Mouse (Mus musculus): ENCODE results near the gene Gsn. TPM values are rescaled to one million over a fixed set of nuclear protein-coding genes. Genes with fewer than 3 reads are reported as not detected.

The Gsn gene
- polyA plus RNA-seq, 1 experiment from 2014 or later, result 56.1 TPM

DNA sequence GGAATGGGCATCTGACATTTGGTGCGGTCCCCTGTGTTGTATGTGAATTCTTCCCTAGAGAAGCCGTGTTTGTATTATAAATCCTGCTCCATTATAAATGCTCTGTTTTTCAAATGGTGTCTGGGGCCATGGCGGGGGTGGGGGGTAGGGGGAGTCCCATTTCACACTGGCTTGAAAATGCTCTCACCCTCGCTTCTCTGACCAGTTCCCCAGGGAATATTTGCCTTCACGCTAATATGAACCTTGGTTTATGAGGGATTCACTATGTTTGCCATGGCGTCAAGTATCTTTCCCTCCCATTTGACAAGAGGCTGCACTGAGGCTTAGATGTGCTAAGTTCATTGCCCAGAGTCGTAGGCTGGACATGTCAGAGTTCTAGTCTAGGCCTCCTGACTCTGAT, 718 bp upstream of the Gsn start:
- ATAC-seq (no peak), DNase-seq (no peak)
- TF ChIP-seq CTCF (IDR thresholded peaks at IDR 0.05; ENCODE audit: low read depth) (no peak), EP300 (IDR thresholded peaks at IDR 0.05; ENCODE audit: low read depth) (no peak)
- Histone ChIP-seq H3K27me3 (ENCODE audit: insufficient read depth, low read length) (no peaks in the 10 kb centered on the region; the same call in 1 of the 2 replicates), H3K27ac (ENCODE audit: low read depth) (no peak overlapping the region), H3K4me1 (ENCODE audit: insufficient read depth) (peaks cover 17% of the 10 kb centered on the region), H3K4me2 (ENCODE audit: low read depth, low read length) (peak overlapping the region; percentile 91; the same call in 1 of the 2 replicates), H3K9me3 (ENCODE audit: low read length) (no peaks in the 10 kb centered on the region), H3K36me3 (replicated peaks; ENCODE audit: insufficient read depth, low read length) (no peaks in the 10 kb centered on the region), H3K4me3 (ENCODE audit: low read depth, low read length) (no peak overlapping the region), H3K9ac (replicated peaks) (no peak overlapping the region)
- 75% methylated on average over 7 of the region's 7 CpGs for WGBS (ENCODE audit: insufficient replicate concordance)

DNA sequence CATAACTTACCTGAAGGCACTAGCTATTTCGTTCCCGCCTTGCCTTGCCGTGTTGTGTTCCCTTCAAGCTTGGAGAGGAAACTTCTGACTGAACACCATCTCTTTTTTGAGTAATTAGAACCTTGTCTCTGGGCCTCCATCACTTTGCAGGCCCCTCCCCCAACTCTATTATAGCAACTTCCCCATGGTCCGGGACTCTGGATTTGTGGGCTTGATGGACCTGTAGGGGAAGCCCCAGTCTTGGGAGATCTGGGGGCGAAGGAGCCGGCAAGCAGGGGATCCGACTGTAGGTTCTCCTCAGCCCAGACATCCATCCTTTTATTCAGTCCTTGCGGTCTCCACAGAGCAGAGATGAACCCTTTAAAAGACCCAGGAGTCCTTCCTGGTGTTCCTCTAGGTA, 752 bp downstream of the Gsn start:
- DNase-seq, result no peak
- H3K36me3 ChIP-seq (replicated peaks; ENCODE audit: insufficient read depth, low read length), result no peaks in the 10 kb centered on the region
- no peaks in the 10 kb centered on the region for H3K9me3 ChIP-seq (ENCODE audit: low read length)
- no peak for ATAC-seq
- 0 out of 2 replicates have a peak overlapping the region, but pooled peaks have one; percentile 6 for H3K27ac ChIP-seq (ENCODE audit: low read depth)
- peak overlapping the region; percentile 91 for H3K4me2 ChIP-seq (ENCODE audit: low read depth, low read length)
- TF ChIP-seq EP300 (IDR thresholded peaks at IDR 0.05; ENCODE audit: low read depth), result no peak
- no peak for TF ChIP-seq CTCF (IDR thresholded peaks at IDR 0.05; ENCODE audit: low read depth)
- H3K4me1 ChIP-seq (ENCODE audit: insufficient read depth), result peaks cover 17% of the 10 kb centered on the region
- H3K9ac ChIP-seq (replicated peaks), result no peak overlapping the region; the same call in 1 of the 2 replicates
- H3K4me3 ChIP-seq (ENCODE audit: low read depth, low read length), result peak overlapping the region; percentile 57
- 25% methylated on average over 8 of the region's 8 CpGs for WGBS (ENCODE audit: insufficient replicate concordance)
- H3K27me3 ChIP-seq (ENCODE audit: insufficient read depth, low read length), result no peaks in the 10 kb centered on the region; the same call in 1 of the 2 replicates

DNA sequence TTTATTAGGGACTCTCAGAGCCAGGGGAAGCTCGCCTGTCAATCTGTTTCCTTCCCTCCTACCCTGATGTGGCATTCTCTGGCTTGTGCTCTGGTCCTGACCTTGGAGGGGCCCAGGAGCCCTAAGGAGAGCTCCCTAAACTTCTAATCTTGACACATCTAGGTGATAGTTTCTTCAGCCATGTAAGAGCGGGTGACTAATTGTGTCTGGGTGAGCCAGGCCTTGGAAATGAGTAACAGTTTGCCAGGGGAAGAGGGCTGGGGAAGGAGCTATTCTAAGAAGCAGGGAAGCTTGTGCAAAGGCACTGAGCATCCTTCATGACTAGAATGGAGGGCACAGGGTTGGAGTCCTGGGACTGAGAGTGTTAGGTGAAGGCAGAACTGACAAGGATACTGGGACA, 1.7 kb downstream of the Gsn start:
- H3K4me2 ChIP-seq (ENCODE audit: low read depth, low read length), result peak overlapping the region; percentile 91

DNA sequence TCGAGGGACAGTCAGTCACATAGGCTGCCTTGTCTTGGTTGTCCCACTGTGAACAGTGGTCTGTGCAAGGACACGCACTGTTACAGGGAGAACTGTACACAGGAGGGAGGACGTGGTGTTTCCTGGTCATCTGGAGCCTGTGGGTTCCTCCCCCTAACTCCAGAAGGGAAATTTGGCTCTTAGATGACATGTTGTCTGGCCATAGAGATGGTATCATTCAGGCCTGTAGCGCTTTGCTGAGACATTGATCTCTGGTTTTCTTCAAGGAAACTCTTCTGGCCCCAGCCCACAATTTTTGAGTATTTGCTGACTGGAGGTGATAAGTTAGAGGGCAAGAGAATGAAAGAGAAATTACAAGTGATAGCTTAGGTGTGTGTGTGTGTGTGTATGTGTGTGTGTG, 2.4 kb downstream of the Gsn start:
- no peaks in the 10 kb centered on the region for H3K9me3 ChIP-seq (ENCODE audit: low read length)
- WGBS (ENCODE audit: insufficient replicate concordance), result 55% methylated on average over 4 of the region's 4 CpGs
- H3K4me3 ChIP-seq (ENCODE audit: low read depth, low read length), result no peak overlapping the region
- no peak for ATAC-seq
- no peak overlapping the region; the same call in 1 of the 2 replicates for H3K4me2 ChIP-seq (ENCODE audit: low read depth, low read length)
- no peak overlapping the region for H3K9ac ChIP-seq (replicated peaks)
- no peak overlapping the region for H3K27ac ChIP-seq (ENCODE audit: low read depth)
- H3K27me3 ChIP-seq (ENCODE audit: insufficient read depth, low read length), result no peaks in the 10 kb centered on the region; the same call in 1 of the 2 replicates
- H3K4me1 ChIP-seq (ENCODE audit: insufficient read depth), result peaks cover 17% of the 10 kb centered on the region
- H3K36me3 ChIP-seq (replicated peaks; ENCODE audit: insufficient read depth, low read length), result no peaks in the 10 kb centered on the region
- no peak for DNase-seq
- no peak for TF ChIP-seq CTCF (IDR thresholded peaks at IDR 0.05; ENCODE audit: low read depth)

More for the DNA sequence above, 1.7 kb downstream of the Gsn start:
- Histone ChIP-seq H3K27ac (ENCODE audit: low read depth) (no peak overlapping the region), H3K9ac (replicated peaks) (no peak overlapping the region), H3K4me3 (ENCODE audit: low read depth, low read length) (no peak overlapping the region), H3K4me1 (ENCODE audit: insufficient read depth) (peaks cover 17% of the 10 kb centered on the region), H3K27me3 (ENCODE audit: insufficient read depth, low read length) (no peaks in the 10 kb centered on the region; the same call in 1 of the 2 replicates), H3K36me3 (replicated peaks; ENCODE audit: insufficient read depth, low read length) (no peaks in the 10 kb centered on the region), H3K9me3 (ENCODE audit: low read length) (no peaks in the 10 kb centered on the region)
- DNase-seq (no peak), ATAC-seq (no peak)
- TF ChIP-seq EP300 (IDR thresholded peaks at IDR 0.05; ENCODE audit: low read depth) (no peak), CTCF (IDR thresholded peaks at IDR 0.05; ENCODE audit: low read depth) (no peak)
- 62% methylated on average over 2 of the region's 2 CpGs for WGBS (ENCODE audit: insufficient replicate concordance)

DNA sequence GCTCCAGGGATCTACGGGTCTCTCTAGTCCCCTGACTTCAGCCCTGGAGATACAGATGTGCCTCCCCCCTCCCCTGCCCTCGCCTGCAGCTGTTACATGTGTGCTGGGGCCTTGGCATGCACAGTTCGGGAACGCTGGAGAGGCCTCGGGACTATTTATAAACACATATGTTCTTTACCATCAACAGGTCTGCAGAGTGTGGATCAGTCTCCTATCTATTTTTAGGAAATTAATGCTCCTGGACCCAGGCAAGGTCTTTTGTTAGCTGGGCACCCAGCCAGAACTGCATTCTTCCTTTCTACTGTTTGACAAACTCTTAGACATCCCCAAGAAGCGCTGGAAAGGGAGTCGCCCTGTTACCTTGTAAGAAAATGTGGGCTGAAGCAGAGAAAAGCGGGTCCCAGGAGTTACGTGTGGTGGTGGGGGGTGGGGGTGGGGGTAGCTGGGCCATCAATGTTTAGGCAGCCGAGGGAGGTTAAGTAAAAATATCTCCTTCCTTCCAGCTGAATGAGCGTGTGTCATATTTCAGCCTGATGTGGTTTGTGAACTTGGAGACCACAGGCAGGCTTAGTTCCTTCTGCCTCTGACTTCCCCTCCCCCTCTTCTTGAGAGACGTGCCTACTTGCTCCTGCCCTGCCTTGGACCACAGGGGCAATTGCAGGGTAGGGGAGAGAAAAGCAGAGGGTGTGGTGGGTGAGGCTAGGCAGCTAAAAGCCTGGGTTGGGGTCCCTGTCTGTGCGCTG, 3.3 kb downstream of the Gsn start:
- H3K27ac ChIP-seq (ENCODE audit: low read depth), result no peak overlapping the region

DNA sequence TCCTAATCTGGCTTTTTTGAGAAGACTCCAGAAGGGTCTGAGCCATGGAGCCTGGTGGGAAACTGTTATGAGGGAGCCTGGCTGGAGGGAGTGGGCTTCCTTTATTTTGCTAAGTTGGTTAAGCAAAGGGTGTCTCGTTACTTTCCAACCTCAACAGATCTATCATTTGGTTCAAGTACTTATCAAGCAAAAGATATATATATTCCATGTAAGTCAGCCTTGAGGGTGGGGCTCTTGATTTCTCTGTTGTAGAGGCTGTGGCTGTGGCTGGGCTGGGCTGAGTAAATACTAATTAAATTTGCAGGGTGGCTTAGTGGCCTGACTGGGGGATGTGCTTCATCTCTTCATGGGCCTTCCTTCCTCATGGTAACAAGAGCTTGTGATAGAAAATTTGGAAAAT, 4.1 kb downstream of the Gsn start:
- H3K4me2 ChIP-seq (ENCODE audit: low read depth, low read length), result no peak overlapping the region
- H3K27me3 ChIP-seq (ENCODE audit: insufficient read depth, low read length), result no peaks in the 10 kb centered on the region; the same call in 1 of the 2 replicates
- WGBS (ENCODE audit: insufficient replicate concordance), result 35% methylated on average over 1 of the region's 1 CpGs
- ATAC-seq, result no peak
- no peak overlapping the region for H3K4me3 ChIP-seq (ENCODE audit: low read depth, low read length)
- H3K27ac ChIP-seq (ENCODE audit: low read depth), result no peak overlapping the region
- peaks cover 17% of the 10 kb centered on the region for H3K4me1 ChIP-seq (ENCODE audit: insufficient read depth)
- H3K36me3 ChIP-seq (replicated peaks; ENCODE audit: insufficient read depth, low read length), result no peaks in the 10 kb centered on the region
- no peak overlapping the region for H3K9ac ChIP-seq (replicated peaks)
- DNase-seq, result no peak
- H3K9me3 ChIP-seq (ENCODE audit: low read length), result no peaks in the 10 kb centered on the region
- TF ChIP-seq EP300 (IDR thresholded peaks at IDR 0.05; ENCODE audit: low read depth), result no peak
- TF ChIP-seq CTCF (IDR thresholded peaks at IDR 0.05; ENCODE audit: low read depth), result no peak

More for the DNA sequence above, 3.3 kb downstream of the Gsn start:
- DNase-seq, result no peak
- no peak for ATAC-seq
- H3K36me3 ChIP-seq (replicated peaks; ENCODE audit: insufficient read depth, low read length), result no peaks in the 10 kb centered on the region
- no peaks in the 10 kb centered on the region for H3K9me3 ChIP-seq (ENCODE audit: low read length)
- no peaks in the 10 kb centered on the region; the same call in 1 of the 2 replicates for H3K27me3 ChIP-seq (ENCODE audit: insufficient read depth, low read length)
- TF ChIP-seq CTCF (IDR thresholded peaks at IDR 0.05; ENCODE audit: low read depth) (no peak), EP300 (IDR thresholded peaks at IDR 0.05; ENCODE audit: low read depth) (no peak)
- H3K4me1 ChIP-seq (ENCODE audit: insufficient read depth), result peaks cover 17% of the 10 kb centered on the region
- H3K9ac ChIP-seq (replicated peaks), result no peak overlapping the region
- peak overlapping the region; percentile 20; the same call in 1 of the 2 replicates for H3K4me2 ChIP-seq (ENCODE audit: low read depth, low read length)
- 23% methylated on average over 13 of the region's 13 CpGs for WGBS (ENCODE audit: insufficient replicate concordance)
- H3K4me3 ChIP-seq (ENCODE audit: low read depth, low read length), result no peak overlapping the region

Data from liver, postnatal 0 days (tissue).